Mouse (Mus musculus): ENCODE measurements around the gene Mup22. TPM values are rescaled to one million over a fixed set of nuclear protein-coding genes. Genes with fewer than 3 reads are reported as not detected.
"Not testable (repeated sequence)": the region's sequence is repeated elsewhere in the genome, so short reads cannot be mapped to it uniquely, and the experiment has no call there.

Mup22 gene
- polyA plus RNA-seq (2012; fragmentation: generic; extraction: Trizol), result not detected
- long read RNA-seq, experiment 1, result 0 reads
- long read RNA-seq, experiment 2, result 0 reads

- not testable (repeated sequence) for H3K79me2 ChIP-seq (ENCODE audit: control insufficient read depth, insufficient read depth); H3K36me3 ChIP-seq (ENCODE audit: control insufficient read depth, insufficient read depth); H3ac ChIP-seq (ENCODE audit: control insufficient read depth, insufficient read length, low read depth); H3K4me3 ChIP-seq (ENCODE audit: insufficient read depth, poor library complexity, severe bottlenecking); H3K27me3 ChIP-seq (ENCODE audit: control insufficient read depth, insufficient read depth, insufficient read length); H3K79me3 ChIP-seq (ENCODE audit: low read depth)
These were observed at the start of gene Mup22 for GRCm38 (mm10) chr4:60821363-60821762. Gene Mup22 (minus strand): TSS chr4:60821463.

DNA sequence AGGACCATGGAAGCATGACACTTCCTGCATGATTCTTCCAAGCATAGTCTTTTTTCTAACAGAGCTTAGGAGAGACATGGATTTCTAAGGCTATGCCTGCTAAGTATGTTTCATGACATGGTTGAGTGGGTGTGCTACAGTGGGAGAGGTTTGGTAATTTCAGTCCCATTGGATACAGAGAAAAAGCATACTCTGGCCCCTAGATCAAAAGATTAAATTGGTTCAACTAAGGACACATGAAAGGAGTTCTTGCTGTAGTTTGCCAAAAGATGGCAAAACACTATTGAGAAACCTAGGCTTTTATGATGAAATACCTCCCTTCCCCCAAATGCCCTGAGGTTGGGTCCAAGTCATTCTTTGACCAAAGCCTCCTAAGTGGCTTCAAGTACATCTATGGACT, 19.6 kb upstream of the Mup22 start:
- H3ac ChIP-seq (ENCODE audit: control insufficient read depth, insufficient read length, low read depth); H3K79me2 ChIP-seq (ENCODE audit: control insufficient read depth, insufficient read depth); H3K79me3 ChIP-seq (ENCODE audit: low read depth): not testable (repeated sequence)

More for the DNA sequence above, 19.6 kb upstream of the Mup22 start:
- not testable (repeated sequence) for H3K4me3 ChIP-seq (ENCODE audit: insufficient read depth, poor library complexity, severe bottlenecking); H3K36me3 ChIP-seq (ENCODE audit: control insufficient read depth, insufficient read depth); H3K27me3 ChIP-seq (ENCODE audit: control insufficient read depth, insufficient read depth, insufficient read length)

Other genes with a start within 250 kb of the Mup22 start
- not detected for gene Mup10, start 239.3 kb downstream of the Mup22 start, polyA plus RNA-seq (2012; fragmentation: generic; extraction: Trizol)
- not detected for gene Mup11, start 159.1 kb downstream of the Mup22 start, polyA plus RNA-seq (2012; fragmentation: generic; extraction: Trizol)
- gene Mup12, start 80.1 kb downstream of the Mup22 start, polyA plus RNA-seq (2012; fragmentation: generic; extraction: Trizol), result not detected

All from C2C12 (cell line).